21 mouse cellular contexts compared by ENCODE assay signal in the genomic region with DNA sequence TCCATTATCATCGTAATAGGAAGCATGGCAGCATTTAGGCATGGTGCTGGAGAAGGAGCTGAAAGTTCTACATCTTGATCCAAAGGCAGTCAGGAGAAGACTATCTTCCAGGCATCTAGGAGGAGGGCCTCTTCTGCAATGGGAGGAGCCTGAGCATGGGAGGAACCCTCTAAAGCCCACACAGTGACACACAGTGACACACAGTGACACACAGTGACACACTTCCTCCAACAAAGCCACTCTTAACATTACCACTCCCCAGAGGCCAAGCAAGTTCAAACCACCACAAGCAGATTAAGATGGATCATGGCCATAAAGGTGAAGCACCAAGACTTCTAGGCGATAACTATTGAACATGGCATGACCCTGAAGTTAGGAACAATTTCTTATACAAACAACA. TPM values are rescaled to one million over a fixed set of nuclear protein-coding genes. Genes with fewer than 3 reads are reported as not detected.
"Had no signal": no experiment of that assay in that cellular context is flagged by ENCODE, and none has a peak within 500 bp of the region (broad histone marks: within the 10 kb centered on the region; RNA-seq: fewer than 3 reads in every experiment).

No protein-coding gene starts in this region.

- H3K4me2 ChIP-seq: limb, embryonic 13.5 days; neural tube, embryonic 12.5 days; stomach, embryonic 15.5 days had no signal

- H3K9ac ChIP-seq: limb, embryonic 13.5 days; liver, embryonic 14.5 days; neural tube, embryonic 12.5 days; stomach, embryonic 15.5 days had no signal

- H3K4me1 ChIP-seq: stomach, embryonic 15.5 days had no signal

- H3K9me3 ChIP-seq: limb, embryonic 13.5 days; midbrain, embryonic 10.5 days; neural tube, embryonic 12.5 days; stomach, embryonic 15.5 days had no signal

- H3K36me3 ChIP-seq: limb, embryonic 13.5 days; midbrain, embryonic 10.5 days; neural tube, embryonic 12.5 days; stomach, embryonic 15.5 days had no signal

- H3K4me3 ChIP-seq: layer of hippocampus, adult 2 months; limb, embryonic 13.5 days; midbrain, embryonic 10.5 days; neural tube, embryonic 12.5 days; stomach, embryonic 15.5 days had no signal

- H3K27me3 ChIP-seq: neural tube, embryonic 12.5 days had no signal

- DNase-seq: kidney, adult 11 months; kidney, adult 9 months; kidney, postnatal 10 days; kidney, postnatal 4 days; left cerebral cortex, postnatal 4 days; lung, adult 18-20 months; midbrain, embryonic 14.5 days; retina, postnatal 1 day; thymus, adult 18-20 months; thymus, postnatal 25 days had no signal

- H3K27ac ChIP-seq: layer of hippocampus, adult 2 months; limb, embryonic 13.5 days; liver, embryonic 14.5 days; midbrain, embryonic 10.5 days; neural tube, embryonic 12.5 days; stomach, embryonic 15.5 days had no signal

RNA-seq across cellular contexts. Expression of gene 1700012B09Rik, which starts 1.2 kb away (rescaled TPM):
- total RNA-seq: left cerebral cortex, adult 18-20 months; left cerebral cortex, postnatal 10 days; liver, adult 2 months had no signal
- polyA plus RNA-seq: liver, adult 2 months; liver, embryonic 14.5 days; neural tube, embryonic 12.5 days; spleen, adult 2 months; stomach, embryonic 15.5 days; urinary bladder, adult 2 months had no signal

RNA-seq across cellular contexts. Expression of gene Piwil4, which starts 31.5 kb away (rescaled TPM):
- total RNA-seq: layer of hippocampus, adult 2 months; left cerebral cortex, adult 18-20 months; liver, adult 2 months had no signal
- polyA plus RNA-seq: limb, embryonic 13.5 days; liver, adult 2 months had no signal
